Mouse (Mus musculus) lung, embryonic 14.5 days (tissue): ENCODE measurements around the gene Nacc2. TPM values are rescaled to one million over a fixed set of nuclear protein-coding genes. Genes with fewer than 3 reads are reported as not detected.

ENCODE experiments used
- ATAC-seq: fragments of 200-750 bp; cut with Nextera tagmentation; 2 replicates; pipeline ENCODE4 v1.8.0; 2017; ENCODE audit warnings: mild to moderate bottlenecking, moderate TSS enrichment, moderate library complexity; ENCODE audit not compliant: insufficient read depth
- DNase-seq: peaks from one replicate; pipeline ENCODE4 v3.0.0-alpha.2; 2015
- H3K27ac ChIP-seq: fragments of 300-500 bp; sonication (generic); 2 replicates; pipeline ENCODE4 v1.5.1; 2014; ENCODE audit warnings: low read depth, mild to moderate bottlenecking, moderate library complexity
- H3K27me3 ChIP-seq: fragments of 300-500 bp; sonication (generic); 2 replicates; pipeline ENCODE4 v1.6.1; 2014; ENCODE audit warnings: low read length, control low read depth; ENCODE audit not compliant: insufficient read depth
- H3K36me3 ChIP-seq: fragments of 300-500 bp; sonication (generic); 2 replicates; pipeline ENCODE4 v1.6.1; 2014; ENCODE audit warnings: control low read depth; ENCODE audit not compliant: insufficient read depth
- H3K4me1 ChIP-seq: fragments of 300-500 bp; sonication (generic); 2 replicates; pipeline ENCODE4 v1.6.1; 2014; ENCODE audit warnings: antibody characterized with exemption, control low read depth; ENCODE audit not compliant: insufficient read depth
- H3K4me2 ChIP-seq: fragments of 300-500 bp; sonication (generic); 2 replicates; pipeline ENCODE4 v1.6.1; 2014; ENCODE audit warnings: mild to moderate bottlenecking
- H3K4me3 ChIP-seq: fragments of 300-500 bp; sonication (generic); 2 replicates; pipeline ENCODE4 v1.5.1; 2014; ENCODE audit warnings: low read depth, low read length
- H3K9ac ChIP-seq: fragments of 300-500 bp; sonication (generic); 2 replicates; pipeline ENCODE4 v1.6.1; 2014
- H3K9me3 ChIP-seq: fragments of 300-500 bp; sonication (generic); 2 replicates; pipeline ENCODE4 v1.6.1; 2016; ENCODE audit warnings: low read depth, low read length, control low read depth
- CTCF ChIP-seq: IDR thresholded peaks from 2 replicates; pipeline ENCODE4 v1.5.1; 2016; ENCODE audit warnings: antibody characterized with exemption, low read depth
- WGBS: fragments of 180-500 bp; shearing (Covaris S2); extraction: QIAGEN DNeasy Blood & Tissue Kit; methylation state at CpG from one replicate; pipeline ENCODE4 v1.1.7; 2014; 5-methylcytosine and 5-hydroxymethylcytosine counted together
- polyA plus RNA-seq: library from polyadenylated mRNA; unstranded; fragments of >200 nt; fragmentation: Nextera tagmentation; extraction: Ambion mirVana; gene quantifications from 2 replicates; pipeline ENCODE4 v1.2.1, GENCODE M21; 2014

The Nacc2 gene
- polyA plus RNA-seq, 1 experiment from 2014 or later = 9.4 TPM

DNA sequence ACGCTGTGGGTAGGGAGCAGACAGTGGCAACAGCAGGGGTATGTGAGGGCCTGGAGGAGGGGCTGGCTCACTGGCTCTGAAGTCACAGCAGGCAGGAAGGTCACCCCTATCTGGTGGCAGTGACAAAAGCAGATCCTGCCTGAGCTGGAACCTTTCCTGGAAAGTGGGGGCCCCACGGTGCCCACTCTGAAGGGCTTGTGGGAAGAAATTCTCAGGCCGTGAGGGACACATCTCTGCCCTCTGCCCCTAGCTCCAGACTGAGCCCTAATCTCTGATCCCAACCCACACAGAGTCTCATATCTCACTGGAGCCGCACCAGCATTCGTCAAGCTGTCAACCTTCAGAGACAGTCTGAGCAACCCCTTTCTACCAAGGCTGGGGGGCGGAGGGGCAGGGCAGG is 85.6 kb downstream of the Nacc2 start:
- no peak overlapping the region for H3K4me3 ChIP-seq
- DNase-seq = no peak
- no peak; the same call in 1 of the 2 replicates for ATAC-seq
- H3K27me3 ChIP-seq = no peaks in the 10 kb centered on the region
- H3K4me1 ChIP-seq = 0 out of 2 replicates have a peak, but pooled peaks cover 4% of the 10 kb centered on the region
- 25% methylated on average over 6 of the region's 6 CpGs for WGBS
- no peak overlapping the region for H3K4me2 ChIP-seq
- no peaks in the 10 kb centered on the region for H3K9me3 ChIP-seq
- no peak overlapping the region for H3K27ac ChIP-seq
- no peak for TF ChIP-seq CTCF
- no peak overlapping the region for H3K9ac ChIP-seq
- no peaks in the 10 kb centered on the region for H3K36me3 ChIP-seq

DNA sequence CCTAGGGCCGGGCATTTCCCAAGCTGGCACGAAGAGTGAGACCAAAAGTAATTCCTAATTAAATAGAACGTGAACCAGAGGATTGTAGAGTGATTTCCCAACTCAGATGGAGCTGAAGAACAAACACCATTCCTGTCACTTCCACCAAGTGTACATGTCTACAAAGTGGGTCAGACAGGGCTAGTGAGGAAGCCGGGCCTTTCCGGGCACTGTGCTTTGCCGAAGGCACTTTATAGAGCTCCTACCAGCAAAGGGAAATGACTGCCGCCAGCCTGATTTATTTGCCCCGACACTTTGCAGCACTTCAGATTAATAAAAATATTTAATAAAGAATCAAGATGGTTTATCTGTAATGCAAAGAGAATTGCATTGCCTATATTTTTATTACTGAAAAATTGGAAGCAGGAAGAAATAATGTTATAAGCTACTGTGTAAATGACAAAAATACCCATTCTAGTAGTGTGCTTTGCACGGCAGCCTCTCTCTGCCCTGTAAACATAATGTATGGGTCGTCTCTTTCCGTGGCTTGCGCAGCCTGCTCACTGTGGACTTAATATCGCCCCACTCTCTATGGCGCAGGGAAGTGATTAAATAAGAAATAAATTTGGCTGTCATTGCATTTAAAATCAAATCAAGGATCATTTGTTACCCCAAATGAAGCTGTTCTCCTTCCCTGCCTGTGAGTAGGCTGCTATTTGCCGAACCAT is 88.5 kb downstream of the Nacc2 start:
- Histone ChIP-seq H3K9ac (no peak overlapping the region), H3K27ac (no peak overlapping the region), H3K9me3 (no peaks in the 10 kb centered on the region), H3K4me1 (no peaks in the 10 kb centered on the region), H3K36me3 (no peaks in the 10 kb centered on the region), H3K27me3 (no peaks in the 10 kb centered on the region), H3K4me3 (no peak overlapping the region), H3K4me2 (no peak overlapping the region)
- no peak for TF ChIP-seq CTCF
- WGBS = 74% methylated on average over 15 of the region's 15 CpGs
- DNase-seq = no peak
- no peak for ATAC-seq

DNA sequence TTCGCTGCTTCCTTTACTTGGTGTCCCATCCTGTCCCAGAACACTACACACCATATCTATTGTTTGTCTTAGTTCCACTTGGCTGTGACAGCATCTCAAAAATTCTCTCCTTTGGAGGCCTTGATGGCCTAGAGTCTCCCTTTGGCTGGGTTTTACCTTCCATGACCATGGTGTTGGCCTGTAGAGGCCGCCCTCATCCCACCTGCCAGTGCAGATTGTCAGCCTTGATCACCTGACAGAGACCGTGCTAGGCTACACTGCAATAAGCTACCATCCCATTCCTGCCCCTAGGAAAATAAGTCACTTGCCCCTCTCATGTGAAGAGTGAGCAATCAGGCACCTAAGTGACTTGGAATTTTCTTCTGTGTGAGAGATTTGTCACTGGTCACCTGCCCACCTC is 92.7 kb downstream of the Nacc2 start:
- DNase-seq = no peak
- Histone ChIP-seq H3K4me2 (no peak overlapping the region), H3K27ac (no peak overlapping the region)

DNA sequence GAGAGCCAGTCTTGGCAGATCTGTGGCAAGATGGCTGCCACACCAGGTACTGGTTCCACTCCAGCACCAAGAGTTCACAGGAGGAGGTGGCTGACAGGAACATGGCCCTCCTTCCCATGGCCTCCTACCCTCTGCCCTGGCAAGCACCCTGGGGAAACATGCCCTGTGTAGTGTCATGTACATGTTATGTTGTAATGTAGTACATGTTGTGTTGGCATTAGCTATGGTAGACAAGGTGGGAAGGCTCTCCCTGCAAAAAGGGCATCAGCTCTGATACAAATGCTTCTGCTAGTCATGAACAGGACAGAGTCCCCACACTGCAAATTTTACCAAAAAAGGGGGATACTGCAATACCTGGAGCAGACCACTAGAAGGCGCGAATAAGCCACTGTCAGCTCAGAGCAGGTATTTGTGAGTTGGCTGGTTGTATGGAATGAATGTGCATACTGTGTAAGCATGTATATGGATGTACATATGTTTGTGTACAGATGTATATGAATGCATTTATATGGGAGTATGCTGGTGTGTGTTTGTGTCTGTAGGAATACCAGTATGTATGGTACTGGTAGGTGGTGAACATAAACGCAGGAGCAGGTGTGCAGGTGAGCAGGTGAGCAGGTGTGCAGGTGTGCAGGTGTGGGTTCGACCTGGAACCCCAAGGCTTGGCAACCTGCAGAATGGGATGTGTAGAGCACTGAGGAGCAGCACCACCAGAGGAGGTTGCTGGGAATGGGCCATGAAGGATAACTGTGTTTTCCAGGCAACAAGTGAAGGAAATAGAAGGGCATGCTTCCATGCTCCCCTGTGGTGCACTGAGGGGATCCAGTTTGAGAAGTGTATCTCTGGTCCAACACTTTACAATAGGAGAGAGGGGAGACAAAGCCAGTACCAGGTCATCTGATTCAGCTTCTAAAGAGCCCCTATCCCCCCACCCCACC is 98.6 kb downstream of the Nacc2 start:
- Histone ChIP-seq H3K36me3 (no peaks in the 10 kb centered on the region), H3K4me2 (no peak overlapping the region), H3K27me3 (peaks cover 4% of the 10 kb centered on the region; the same call in 1 of the 2 replicates), H3K4me1 (peaks cover 9% of the 10 kb centered on the region), H3K27ac (no peak overlapping the region), H3K9me3 (no peaks in the 10 kb centered on the region), H3K9ac (no peak overlapping the region), H3K4me3 (no peak overlapping the region)
- 24% methylated on average over 4 of the region's 4 CpGs for WGBS
- ATAC-seq = no peak
- peak; percentile 71 for DNase-seq
- TF ChIP-seq CTCF = peak; percentile 89

More for the DNA sequence above, 92.7 kb downstream of the Nacc2 start:
- Histone ChIP-seq H3K9ac (no peak overlapping the region), H3K36me3 (no peaks in the 10 kb centered on the region), H3K9me3 (no peaks in the 10 kb centered on the region), H3K4me3 (no peak overlapping the region), H3K4me1 (no peaks in the 10 kb centered on the region), H3K27me3 (peaks cover 4% of the 10 kb centered on the region; the same call in 1 of the 2 replicates)
- 39% methylated on average over 3 of the region's 3 CpGs for WGBS
- TF ChIP-seq CTCF = peak; percentile 53
- no peak; the same call in 1 of the 2 replicates for ATAC-seq

DNA sequence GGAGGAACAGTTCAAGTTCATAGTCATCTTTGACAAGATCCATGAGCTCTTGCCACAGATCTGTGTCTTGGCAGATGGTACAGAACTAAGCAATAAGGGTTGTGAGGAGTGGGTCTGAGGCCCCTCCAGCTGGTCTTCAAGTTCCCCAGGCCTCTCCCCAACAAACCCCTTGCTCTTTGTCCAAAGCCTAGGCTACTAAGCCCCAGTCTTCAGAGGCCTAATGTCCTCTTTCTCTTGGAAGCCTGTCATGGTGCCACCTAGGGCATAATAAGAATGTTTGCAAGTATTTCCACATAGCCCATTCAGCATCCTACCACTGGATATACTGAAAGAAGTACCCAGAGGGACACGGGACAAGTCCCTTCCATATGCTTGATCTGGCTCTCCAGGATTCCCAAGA is 100.4 kb downstream of the Nacc2 start:
- DNase-seq = no peak
- Histone ChIP-seq H3K4me1 (peaks cover 9% of the 10 kb centered on the region), H3K27me3 (peaks cover 4% of the 10 kb centered on the region; the same call in 1 of the 2 replicates), H3K4me2 (no peak overlapping the region), H3K36me3 (no peaks in the 10 kb centered on the region), H3K27ac (no peak overlapping the region), H3K9ac (no peak overlapping the region), H3K9me3 (no peaks in the 10 kb centered on the region), H3K4me3 (no peak overlapping the region)
- no peak for TF ChIP-seq CTCF
- WGBS = 95% methylated on average over 1 of the region's 1 CpGs
- no peak for ATAC-seq

DNA sequence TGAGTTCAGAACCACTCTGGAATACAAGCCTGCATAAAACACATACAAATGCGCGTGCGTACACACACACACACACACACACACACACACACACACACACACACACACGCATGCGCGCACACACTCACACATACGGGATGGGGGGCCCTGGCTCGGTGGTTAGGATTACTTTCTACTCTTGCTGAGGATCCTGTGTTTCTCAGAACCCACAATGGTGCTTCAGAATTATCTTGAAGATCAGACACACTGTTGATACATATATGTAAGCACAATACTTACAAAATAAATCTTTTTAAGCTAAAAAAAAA is 100.8 kb downstream of the Nacc2 start:
- Histone ChIP-seq H3K4me3 (peak overlapping the region; percentile 85; the same call in 1 of the 2 replicates), H3K27ac (no peak overlapping the region)

More for the DNA sequence above, 100.8 kb downstream of the Nacc2 start:
- Histone ChIP-seq H3K36me3 (no peaks in the 10 kb centered on the region), H3K9ac (peak overlapping the region; percentile 20; the same call in 1 of the 2 replicates), H3K9me3 (no peaks in the 10 kb centered on the region), H3K27me3 (peaks cover 4% of the 10 kb centered on the region; the same call in 1 of the 2 replicates), H3K4me2 (peak overlapping the region; percentile 59), H3K4me1 (peaks cover 9% of the 10 kb centered on the region)
- WGBS = 74% methylated on average over 8 of the region's 8 CpGs
- no peak for DNase-seq
- TF ChIP-seq CTCF = no peak
- no peak for ATAC-seq
